Mouse (Mus musculus) heart, postnatal 0 days (tissue): ENCODE measurements around the gene Zdhhc20. TPM values are rescaled to one million over a fixed set of nuclear protein-coding genes. Genes with fewer than 3 reads are reported as not detected.

Experiments
- ATAC-seq: fragments of 200-750 bp; cut with Nextera tagmentation; 2 replicates; pipeline ENCODE4 v1.8.0; 2017; ENCODE audit warnings: low read depth, moderate number of reproducible peaks, moderate library complexity; ENCODE audit not compliant: insufficient read depth
- DNase-seq: peaks from one replicate; pipeline ENCODE4 v3.0.0-alpha.2; 2016; ENCODE audit warnings: low spot score
- H3K27ac ChIP-seq: fragments of 300-500 bp; sonication (generic); 2 replicates; pipeline ENCODE4 v1.5.1; 2014; ENCODE audit warnings: low read depth, mild to moderate bottlenecking
- H3K27me3 ChIP-seq: fragments of 300-500 bp; sonication (generic); 2 replicates; pipeline ENCODE4 v1.6.1; 2014; ENCODE audit warnings: low read length, mixed read lengths; ENCODE audit not compliant: control insufficient read depth, insufficient read depth
- H3K36me3 ChIP-seq: fragments of 300-500 bp; sonication (generic); replicated peaks from 2 replicates; pipeline ENCODE4 v1.6.1; 2014; ENCODE audit warnings: low read length, mixed read lengths; ENCODE audit not compliant: control insufficient read depth, insufficient read depth
- H3K4me1 ChIP-seq: fragments of 300-500 bp; sonication (generic); 2 replicates; pipeline ENCODE4 v1.6.1; 2014; ENCODE audit warnings: antibody characterized with exemption; ENCODE audit not compliant: control insufficient read depth, insufficient read depth
- H3K4me2 ChIP-seq: fragments of 300-500 bp; sonication (generic); 2 replicates; pipeline ENCODE4 v1.6.1; 2014; ENCODE audit warnings: low read depth, mild to moderate bottlenecking, low read length, moderate library complexity
- H3K4me3 ChIP-seq: fragments of 300-500 bp; sonication (generic); 2 replicates; pipeline ENCODE4 v1.5.1; 2014; ENCODE audit warnings: low read depth, low read length
- H3K9ac ChIP-seq: fragments of 300-500 bp; sonication (generic); replicated peaks from 2 replicates; pipeline ENCODE4 v1.6.1; 2014; ENCODE audit warnings: low read depth, low read length, mixed read lengths
- H3K9me3 ChIP-seq: fragments of 300-500 bp; sonication (generic); replicated peaks from 2 replicates; pipeline ENCODE4 v1.6.1; 2016; ENCODE audit warnings: low read length; ENCODE audit not compliant: control insufficient read depth
- CTCF ChIP-seq: IDR thresholded peaks from 2 replicates; pipeline ENCODE4 v1.5.1; 2016; ENCODE audit warnings: antibody characterized with exemption, control low read depth, low read depth
- EP300 ChIP-seq: IDR thresholded peaks from 2 replicates; pipeline ENCODE4 v1.6.1; 2016; ENCODE audit warnings: antibody characterized with exemption, low read depth
- WGBS: fragments of 180-500 bp; shearing (Covaris S2); extraction: QIAGEN DNeasy Blood & Tissue Kit; methylation state at CpG from one replicate; pipeline ENCODE4 v1.1.7; 2014; 5-methylcytosine and 5-hydroxymethylcytosine counted together
- polyA plus RNA-seq: library from polyadenylated mRNA; unstranded; fragments of >200 nt; fragmentation: Nextera tagmentation; extraction: Ambion mirVana; gene quantifications from 2 replicates; pipeline ENCODE4 v1.2.1, GENCODE M21; 2015
- total RNA-seq: library from RNA; depleted of rRNA; stranded (reverse); fragments of >200 nt; gene quantifications from 2 replicates; pipeline ENCODE4 v1.2.3, GENCODE M21; 2014; ENCODE audit warnings: low replicate concordance

Zdhhc20 gene
- total and polyA plus RNA-seq, 2 experiments from 2014 or later = 13.2 to 28.6 TPM

DNA sequence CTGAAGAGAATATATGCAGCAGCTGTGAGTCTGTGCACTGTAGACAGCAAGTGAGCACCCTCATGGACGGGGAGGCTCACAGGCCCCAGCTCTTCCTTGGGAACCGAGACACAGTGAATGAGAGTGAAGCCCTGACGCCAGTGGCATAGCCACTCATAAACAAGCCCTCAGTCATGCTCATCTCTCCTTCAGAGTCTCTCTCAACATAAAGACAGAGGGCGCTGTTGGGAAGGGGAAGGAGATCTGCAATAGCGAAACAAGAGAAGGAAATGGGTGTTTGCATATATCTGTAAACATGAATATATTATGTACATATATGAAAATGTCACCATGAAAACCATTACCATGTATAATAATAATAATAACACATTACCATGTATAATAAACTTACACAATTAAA lies 81.5 kb downstream of the Zdhhc20 start:
- DNase-seq (no peak), ATAC-seq (no peak)
- H3K4me3 ChIP-seq = no peak overlapping the region
- no peaks in the 10 kb centered on the region for H3K9me3 ChIP-seq
- 75% methylated on average over 5 of the region's 5 CpGs for WGBS
- H3K9ac ChIP-seq = no peak overlapping the region
- H3K4me1 ChIP-seq = no peaks in the 10 kb centered on the region
- no peak overlapping the region for H3K27ac ChIP-seq
- H3K36me3 ChIP-seq = peaks cover 62% of the 10 kb centered on the region
- H3K4me2 ChIP-seq = no peak overlapping the region
- TF ChIP-seq CTCF (peak; percentile 64), EP300 (no peak)
- no peaks in the 10 kb centered on the region for H3K27me3 ChIP-seq

DNA sequence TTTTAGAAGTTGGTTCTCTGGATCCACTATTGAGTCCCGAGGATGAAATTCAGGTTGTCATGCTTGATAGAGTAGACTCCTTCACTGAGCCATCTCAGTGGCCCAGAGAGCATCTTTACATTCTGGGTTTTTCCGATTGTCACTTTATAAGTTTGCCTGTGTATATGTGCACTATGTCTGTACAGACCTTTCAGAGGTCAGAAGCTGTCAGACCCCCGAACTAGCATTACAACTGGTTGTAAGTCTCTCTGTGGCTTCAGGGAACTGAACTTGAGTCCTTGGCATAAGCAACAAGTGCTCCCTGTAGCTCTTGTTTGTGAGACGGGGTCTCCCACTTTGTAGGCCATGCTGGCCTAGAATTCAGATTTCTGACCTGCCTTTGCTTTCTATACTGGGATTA lies 86.3 kb downstream of the Zdhhc20 start:
- WGBS = 77% methylated on average over 4 of the region's 4 CpGs
- Histone ChIP-seq H3K9me3 (no peaks in the 10 kb centered on the region), H3K4me2 (no peak overlapping the region), H3K4me1 (peaks cover 15% of the 10 kb centered on the region), H3K9ac (no peak overlapping the region), H3K27me3 (no peaks in the 10 kb centered on the region), H3K4me3 (no peak overlapping the region), H3K36me3 (peaks cover 52% of the 10 kb centered on the region), H3K27ac (no peak overlapping the region)
- DNase-seq (no peak), ATAC-seq (no peak)
- TF ChIP-seq EP300 = no peak

GRCm38 (mm10) chr14:57797991-57798931 lies 91.8 kb downstream of the Zdhhc20 start, which contains the start of gene Sap18:
TSS of gene Sap18 (plus strand) at chr14:57798180.
- H3K4me1 ChIP-seq = peaks cover 15% of the 10 kb centered on the region
- TF ChIP-seq EP300 (no peak), CTCF (no peak)
- H3K9ac ChIP-seq = peak within 1 kb of the TSS; percentile 88
- H3K9me3 ChIP-seq = no peaks in the 10 kb centered on the region
- H3K36me3 ChIP-seq = peaks cover 14% of the 10 kb centered on the region
- DNase-seq = peak; percentile 98
- H3K27ac ChIP-seq = peak within 1 kb of the TSS; percentile 80
- H3K4me2 ChIP-seq = peak within 1 kb of the TSS; percentile 84
- ATAC-seq = peak; percentile 98
- no peaks in the 10 kb centered on the region for H3K27me3 ChIP-seq
- under 1% methylated on average over 94 of the region's 99 CpGs for WGBS
- H3K4me3 ChIP-seq = peak within 1 kb of the TSS; percentile 69

DNA sequence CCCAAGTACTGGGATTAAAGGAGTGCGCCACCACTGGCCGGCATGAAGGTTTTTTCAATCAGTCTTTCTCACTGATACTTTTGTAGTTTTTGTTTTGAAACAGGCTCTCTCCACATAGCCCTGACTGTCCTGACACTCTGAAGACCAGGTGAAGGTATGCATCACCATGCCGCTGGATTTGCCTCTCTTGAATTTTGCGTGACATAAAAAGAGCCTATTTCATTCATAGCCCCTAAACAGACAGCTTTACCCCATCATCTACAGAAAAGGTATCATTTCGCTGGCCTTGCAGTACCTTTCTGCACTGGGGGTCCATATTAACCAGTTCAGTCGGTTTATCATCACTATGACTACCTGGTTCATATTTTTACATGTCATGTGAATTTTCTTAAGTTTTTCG lies 92.5 kb downstream of the Zdhhc20 start:
- Histone ChIP-seq H3K27me3 (no peaks in the 10 kb centered on the region), H3K4me1 (peaks cover 15% of the 10 kb centered on the region), H3K36me3 (peaks cover 8% of the 10 kb centered on the region), H3K4me3 (peak overlapping the region; percentile 69), H3K27ac (peak overlapping the region; percentile 44), H3K9me3 (no peaks in the 10 kb centered on the region), H3K4me2 (peak overlapping the region; percentile 70), H3K9ac (no peak overlapping the region)
- 11% methylated on average over 7 of the region's 7 CpGs for WGBS
- DNase-seq (no peak), ATAC-seq (no peak)
- peak; percentile 14; the same call in 1 of the 2 replicates for TF ChIP-seq CTCF
- TF ChIP-seq EP300 = no peak

DNA sequence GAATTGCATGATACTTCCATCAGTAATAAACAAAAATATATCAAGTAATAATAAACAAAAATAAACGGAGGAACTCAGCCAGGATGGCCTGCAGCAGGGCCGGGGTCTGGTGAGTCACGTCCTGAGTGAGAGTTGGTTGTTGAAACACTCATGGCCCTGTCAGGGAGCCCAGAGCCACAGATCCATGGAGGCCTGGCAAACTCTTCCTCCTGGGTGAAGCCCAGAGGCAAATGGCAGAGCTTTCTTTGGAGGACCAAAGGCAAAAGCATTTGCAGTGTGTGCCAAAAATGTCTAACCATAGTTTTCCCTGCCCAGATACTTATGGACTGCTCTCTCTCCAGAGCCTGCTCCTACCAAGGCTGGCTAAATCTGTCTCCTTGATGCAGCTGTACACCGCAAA lies 98.9 kb downstream of the Zdhhc20 start:
- Histone ChIP-seq H3K27ac (no peak overlapping the region), H3K4me2 (no peak overlapping the region), H3K9ac (no peak overlapping the region), H3K27me3 (no peaks in the 10 kb centered on the region), H3K4me3 (no peak overlapping the region), H3K9me3 (no peaks in the 10 kb centered on the region), H3K36me3 (no peaks in the 10 kb centered on the region), H3K4me1 (no peaks in the 10 kb centered on the region)
- no peak for ATAC-seq
- DNase-seq = no peak
- WGBS = 60% methylated on average over 4 of the region's 4 CpGs
- no peak for TF ChIP-seq EP300
- TF ChIP-seq CTCF = no peak
